Mouse (Mus musculus) cerebellum, postnatal 36 days (tissue): ENCODE measurements around the gene Rhbg.
A peak's percentile ranks its signal among the peaks of the same experiment; 100 is the strongest.

Source experiments
- DNase-seq, 2 experiments: peaks; one replicate each; pipeline ENCODE4 v3.0.0; 2021 to 2022; ENCODE audit warnings: mixed read lengths in 2 of 2

The Rhbg gene

DNA sequence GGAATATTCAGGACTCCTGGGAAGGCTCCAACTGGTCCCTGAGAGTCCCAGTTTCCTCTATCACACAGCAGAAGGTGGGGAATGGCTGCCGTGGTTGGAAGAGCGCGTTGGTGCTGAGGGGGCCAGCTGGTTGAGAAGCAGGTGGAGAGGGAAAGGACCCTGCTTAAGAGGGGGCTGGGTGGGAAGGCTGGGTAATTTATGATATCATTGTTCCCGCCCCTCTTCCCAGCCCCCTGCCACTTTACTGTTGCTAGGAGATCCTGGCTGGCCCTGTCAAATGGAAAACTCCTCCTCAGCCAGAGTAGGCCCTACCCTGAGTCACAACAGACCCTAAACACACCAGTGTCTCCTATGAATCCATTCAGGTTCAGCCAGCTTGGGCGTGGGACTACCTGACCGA is 26.5 kb downstream of the Rhbg start:
- peak in 1 of 2 experiments; percentile 9 for DNase-seq

DNA sequence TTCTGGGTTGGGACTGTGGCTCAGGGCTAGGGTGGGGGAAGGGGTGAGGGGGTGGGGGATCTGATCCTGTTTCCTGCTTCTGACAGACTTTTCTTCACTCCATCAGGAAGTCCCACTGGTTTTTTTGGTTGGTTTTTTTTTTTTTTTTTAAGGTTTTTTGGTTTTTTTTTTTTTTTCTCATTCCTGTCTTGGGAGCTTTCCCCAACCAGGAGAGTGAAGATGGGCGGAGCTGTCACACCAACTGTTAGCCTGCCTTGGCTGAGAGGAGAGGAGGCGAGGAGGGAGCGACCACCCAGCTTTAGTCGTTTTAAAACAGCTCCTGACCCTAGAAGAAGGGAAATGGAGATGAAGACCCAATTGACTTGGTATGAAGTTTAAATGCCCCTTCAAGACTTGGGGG is 27.2 kb downstream of the Rhbg start:
- no peak for DNase-seq

DNA sequence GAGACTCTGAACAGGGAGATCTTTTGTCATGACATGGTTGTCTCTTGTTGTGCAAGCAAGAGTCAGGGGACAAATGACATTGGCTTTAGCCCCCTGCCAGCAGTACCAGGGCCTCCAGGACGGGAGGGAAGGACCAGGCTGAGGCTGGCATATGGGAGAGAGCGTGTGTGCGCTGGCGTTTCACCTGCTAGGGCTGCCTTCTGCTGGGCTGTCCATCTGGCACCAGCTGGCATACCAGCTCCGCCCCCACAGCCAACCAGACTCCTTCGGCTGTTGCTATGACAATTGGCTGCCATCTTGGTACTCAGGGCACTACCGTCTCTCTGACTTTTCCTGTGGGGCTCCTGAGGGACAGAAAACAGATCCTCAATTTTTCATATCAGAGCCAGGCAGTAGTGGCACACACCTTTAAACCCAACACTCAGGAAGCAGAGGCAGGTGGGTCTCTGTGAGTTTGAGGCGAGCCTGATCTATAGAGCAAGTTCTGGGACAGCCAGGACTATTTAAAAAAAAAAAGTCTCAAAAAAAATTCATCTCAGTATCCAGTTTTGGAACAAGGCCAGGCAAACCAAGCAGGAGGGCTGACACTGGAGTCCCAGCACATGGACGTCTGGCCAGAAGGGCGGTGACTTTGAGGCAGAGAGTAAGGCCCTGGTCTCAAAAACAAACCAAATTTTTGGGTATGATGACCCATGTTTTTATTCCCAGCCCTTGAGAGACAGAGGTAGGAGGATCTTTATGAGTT is 28.2 kb downstream of the Rhbg start:
- DNase-seq: peak; percentile 87 to 91

DNA sequence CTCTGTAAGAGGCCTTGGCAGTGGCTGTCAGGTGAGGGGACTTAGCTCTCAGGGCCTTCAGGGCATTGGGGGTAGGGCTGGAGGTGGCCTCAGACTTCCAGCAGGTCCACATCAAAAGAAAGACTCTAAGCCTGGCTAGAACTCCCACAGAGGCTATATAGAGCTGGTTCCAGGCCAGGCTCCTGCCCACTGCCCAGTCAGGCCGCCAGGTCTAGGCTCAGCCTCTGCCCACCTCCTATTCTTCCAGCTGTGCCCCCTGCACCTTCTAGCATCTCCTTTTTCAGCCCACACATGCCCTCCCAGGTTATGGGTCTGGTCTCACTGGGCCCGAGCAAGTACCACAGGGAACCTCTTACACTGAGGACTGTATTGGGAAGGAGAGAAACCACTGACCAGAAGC is 29.6 kb downstream of the Rhbg start:
- no peak for DNase-seq

DNA sequence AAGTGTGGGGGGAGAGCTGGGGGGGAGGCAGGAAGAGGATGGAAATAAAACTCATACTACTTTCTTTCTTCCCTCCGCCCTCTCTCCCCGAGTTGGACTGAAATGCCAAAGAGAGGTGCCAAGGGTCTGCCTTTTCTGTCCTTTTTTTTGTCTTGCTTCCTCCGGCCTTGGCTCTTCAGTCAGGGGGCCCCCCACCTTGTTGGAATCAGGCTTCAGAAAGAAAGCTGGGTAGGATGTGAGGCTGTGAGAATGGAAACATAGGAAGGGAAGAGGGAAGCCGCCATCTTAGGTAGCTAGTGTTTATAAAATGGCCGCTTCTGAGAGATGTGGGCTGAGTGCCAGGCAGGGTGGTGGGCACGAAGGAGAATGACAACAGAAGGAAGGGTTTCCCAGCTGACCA is 32.1 kb downstream of the Rhbg start:
- no peak for DNase-seq

DNA sequence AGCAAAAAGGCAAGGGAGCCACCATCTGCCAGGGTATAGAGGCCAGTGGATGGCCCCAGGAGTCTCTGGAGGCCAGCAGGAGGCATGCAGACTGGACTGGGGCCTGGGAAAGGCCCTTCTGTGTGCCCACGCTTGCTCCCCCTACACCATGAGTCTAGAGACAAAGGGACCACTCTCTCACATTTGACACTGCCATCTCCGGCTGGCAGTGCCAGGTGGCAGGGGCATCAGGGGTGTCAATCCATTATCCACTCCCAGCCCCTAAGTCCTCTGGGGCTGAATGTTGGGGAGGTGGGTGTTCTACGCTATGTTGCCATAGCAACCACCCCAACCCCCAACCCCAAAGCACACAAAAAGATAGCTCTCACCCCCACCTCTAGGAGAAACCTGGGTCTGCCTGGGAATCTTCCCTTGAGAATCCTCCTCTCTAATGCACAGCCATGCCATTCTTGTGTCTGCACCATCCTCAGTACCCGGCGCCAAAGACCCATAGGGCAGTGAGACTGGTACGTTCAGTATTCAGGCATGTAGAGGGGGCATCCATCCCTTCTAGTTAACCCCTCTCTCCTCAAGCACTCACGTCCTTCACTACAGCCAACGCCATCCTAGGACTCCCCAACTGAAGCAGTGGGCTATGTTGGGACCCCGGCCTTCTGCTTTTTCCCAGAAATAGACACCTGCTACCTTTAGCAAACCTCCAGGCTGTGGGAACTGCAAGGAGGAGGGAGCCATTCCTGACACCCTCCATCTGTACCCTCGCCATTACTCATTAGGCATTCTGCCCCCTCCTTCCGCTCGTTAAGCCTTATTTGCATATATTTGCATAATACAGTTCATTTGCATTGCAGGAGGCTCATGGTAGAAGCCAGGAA is 32.8 kb downstream of the Rhbg start:
- DNase-seq: peak in 1 of 2 experiments; percentile 54

DNA sequence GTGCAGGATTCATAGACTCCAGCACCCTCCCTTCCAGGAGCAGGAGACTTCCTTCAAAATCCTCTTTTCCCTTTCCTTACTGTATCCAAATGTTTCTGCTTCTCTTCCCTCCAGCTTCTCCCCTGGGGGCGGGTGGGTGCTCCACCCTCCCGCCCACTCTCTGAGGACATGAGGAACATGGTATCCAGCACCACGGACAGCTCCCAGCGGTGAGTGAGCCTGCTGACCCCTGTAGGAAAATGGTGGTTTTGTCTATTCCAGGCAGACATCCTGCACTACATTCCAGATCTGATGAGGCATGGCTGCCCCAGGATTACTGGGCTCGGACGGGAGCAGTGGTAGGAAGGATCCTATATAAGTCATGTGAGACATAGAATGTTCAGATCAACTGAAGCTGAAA is 33.7 kb downstream of the Rhbg start:
- no peak for DNase-seq

DNA sequence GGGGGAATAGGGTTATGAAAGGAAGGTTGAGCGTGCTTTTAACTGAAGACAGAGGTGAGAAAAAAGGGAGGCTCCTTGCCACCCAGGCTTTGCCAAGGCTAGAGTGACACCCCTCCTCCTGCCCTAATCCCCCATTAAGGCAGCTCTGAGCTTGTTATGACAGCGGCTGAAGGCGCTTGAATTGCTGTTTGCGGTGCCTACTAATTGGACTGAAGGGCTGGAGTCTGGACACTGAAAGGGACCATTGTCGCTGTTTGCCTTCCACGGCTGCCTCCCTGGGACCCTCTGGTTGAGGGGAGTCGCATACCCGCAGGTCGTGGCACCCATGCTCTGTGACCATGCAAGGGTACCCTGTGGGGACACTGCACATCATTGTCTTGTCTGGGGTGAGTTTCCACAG is 34.6 kb downstream of the Rhbg start:
- DNase-seq: no peak

DNA sequence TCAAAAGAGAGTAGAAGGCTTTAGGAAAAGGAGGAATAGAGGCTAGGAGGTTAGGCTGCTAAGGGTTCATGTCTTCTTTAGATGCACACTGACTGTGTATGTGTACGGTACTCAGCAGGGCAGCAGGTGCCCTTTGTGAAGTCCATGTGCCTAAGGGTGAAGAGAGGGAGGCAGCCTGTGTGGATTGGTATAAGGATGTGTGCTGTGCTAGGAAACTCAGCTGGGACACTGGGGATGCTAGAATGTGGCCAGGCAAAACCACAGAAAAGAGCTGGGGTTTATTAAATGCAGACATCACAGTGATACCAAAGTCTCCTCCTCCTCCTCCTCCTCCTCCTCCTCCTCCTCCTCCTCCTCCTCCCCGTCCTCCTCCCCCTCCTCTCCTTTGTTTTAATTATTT is 36.8 kb downstream of the Rhbg start:
- no peak for DNase-seq

DNA sequence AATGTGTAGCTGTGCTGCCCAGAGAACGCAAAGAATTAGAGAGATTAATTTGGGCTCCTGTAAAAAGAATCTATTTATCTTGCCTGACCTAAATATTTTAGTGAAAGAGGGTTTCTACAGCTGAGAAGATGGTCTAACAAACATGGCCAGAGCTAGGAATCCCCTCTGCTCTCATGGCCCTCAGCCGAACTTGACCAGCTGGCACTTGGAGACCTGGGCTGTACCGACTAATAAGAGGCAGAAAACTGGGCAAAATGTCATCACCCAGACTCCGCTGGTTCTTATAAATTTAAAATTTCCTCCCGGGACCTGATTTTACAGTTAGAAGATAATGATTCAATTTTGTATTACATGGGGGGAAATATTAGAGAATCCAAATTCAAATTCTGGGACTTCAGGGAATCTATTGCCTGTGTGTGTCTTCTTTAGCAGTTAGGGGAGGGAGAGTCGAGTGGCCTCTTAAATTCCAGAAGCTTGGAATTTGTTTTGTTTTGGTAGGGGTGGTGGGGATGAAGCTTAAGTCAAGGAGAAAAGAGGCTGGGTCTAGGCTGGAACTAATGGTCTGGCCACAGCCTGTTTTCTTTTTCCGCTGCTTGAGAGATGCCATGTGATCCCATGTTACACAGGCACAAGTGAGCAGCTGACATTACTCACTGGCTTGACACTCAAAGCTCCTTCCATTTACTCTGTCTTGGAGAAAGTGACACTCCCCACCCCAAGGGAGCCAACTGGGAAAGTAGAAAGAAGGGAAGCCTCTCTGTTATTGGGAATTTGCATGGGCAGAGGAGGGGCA is 37.8 kb downstream of the Rhbg start:
- DNase-seq: peak; percentile 78 to 80

DNA sequence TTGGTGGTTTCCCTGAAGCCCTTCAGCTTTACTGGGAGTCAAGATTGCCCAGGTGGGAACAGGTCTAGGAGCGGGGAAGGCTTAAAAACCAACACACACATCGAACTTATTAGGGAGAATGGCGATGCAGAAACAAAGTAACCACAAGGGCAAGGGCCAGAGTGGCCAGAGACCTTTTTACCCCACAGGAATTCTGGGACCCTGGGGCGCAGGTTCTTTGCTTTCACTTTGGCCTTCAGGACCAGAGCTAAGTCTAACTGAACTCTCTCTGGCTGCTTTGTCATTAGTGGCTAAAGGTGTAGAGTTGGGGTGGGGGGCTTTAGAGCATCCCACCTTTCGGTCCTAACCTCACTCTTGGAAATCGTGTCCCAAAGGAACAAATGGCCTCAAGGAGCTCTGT is 38.4 kb downstream of the Rhbg start:
- no peak for DNase-seq

DNA sequence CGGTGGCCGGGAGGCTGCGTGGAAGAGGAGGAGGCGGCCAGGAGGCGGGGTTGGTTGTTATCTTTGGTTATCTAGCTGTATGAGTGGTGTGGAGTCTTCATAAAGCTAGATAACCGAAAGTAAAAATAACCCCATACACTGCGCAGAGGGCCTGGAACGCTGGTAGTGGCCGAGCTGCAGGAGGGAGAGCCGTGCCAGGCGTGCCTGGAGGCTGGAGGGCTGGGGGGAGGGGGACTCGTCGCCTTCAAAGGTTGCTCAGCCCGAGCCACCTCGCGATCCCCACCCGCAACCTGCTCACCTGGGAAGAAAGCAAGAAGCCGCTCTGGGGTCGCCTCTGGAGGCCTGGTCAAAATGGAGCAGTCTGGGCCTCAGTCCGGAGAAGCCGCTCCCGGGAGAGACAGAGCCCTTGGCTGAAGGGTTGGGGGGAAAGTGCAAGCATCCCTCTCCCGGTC is 38.9 kb downstream of the Rhbg start:
- DNase-seq: peak; percentile 68

DNA sequence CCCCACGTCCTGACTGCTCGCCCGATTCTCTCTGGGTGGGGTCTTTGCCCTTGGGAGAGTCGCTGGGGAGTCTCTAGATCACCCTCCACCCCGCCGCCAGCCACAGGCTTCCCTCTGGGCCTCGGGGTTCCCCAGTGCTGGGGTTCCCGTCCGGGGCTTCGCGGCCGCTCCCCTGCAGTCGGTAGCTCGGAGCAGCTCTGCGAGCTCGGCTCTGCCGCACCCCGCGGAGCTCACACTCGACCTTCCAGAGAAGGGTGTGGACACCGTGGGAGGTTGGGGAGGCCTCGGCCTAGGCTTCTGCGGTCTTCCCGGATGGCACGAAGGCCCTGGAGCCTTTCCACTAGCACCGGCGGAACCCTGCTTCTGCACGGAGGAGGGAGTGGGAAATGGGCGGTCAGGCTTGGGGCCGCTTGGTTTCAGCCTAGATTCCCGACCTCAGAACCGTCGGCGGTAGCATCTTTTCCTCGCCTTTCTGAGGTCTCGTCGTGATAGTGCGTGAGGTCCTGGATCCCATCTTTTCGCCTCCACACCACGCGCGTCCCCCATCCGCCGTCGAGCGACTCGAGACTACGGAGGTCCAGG is 39.4 kb downstream of the Rhbg start:
- DNase-seq: peak; percentile 46 to 58

DNA sequence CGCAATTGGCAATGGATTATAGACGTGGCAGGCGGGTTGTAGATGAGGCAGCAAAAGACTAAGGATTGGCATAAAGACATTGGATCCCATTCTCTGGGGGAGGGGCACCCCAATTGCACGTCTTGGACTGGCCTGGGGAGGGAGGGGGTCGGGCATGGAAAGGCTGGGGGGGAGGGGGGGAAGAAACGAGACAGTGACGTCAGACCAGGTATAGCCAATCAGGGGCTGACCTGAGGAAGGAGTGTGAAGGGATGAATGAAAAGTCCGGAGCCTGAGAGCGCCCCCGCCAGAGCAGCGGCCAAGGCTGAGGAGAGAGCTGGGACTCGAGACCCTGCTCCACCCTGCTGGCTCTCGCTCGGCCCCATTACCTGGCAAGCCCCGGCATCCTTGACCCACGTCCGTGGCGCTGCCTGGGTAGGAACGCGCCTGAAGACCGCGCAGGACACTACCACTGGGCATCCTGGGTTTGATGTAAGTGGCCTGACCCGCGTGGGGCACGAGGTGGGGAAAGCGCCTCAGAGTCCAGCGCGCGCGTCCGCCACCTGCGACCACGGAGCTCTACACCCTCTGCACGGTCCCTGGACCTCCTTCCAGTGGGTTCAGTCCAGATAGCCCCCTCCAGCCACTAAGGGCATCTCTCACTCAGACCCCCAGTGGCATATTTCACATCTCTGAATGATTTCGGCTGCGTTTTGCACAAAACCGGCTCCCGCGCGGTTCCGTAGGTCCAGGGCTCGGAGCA is 40.1 kb downstream of the Rhbg start:
- peak; percentile 82 to 85 for DNase-seq

DNA sequence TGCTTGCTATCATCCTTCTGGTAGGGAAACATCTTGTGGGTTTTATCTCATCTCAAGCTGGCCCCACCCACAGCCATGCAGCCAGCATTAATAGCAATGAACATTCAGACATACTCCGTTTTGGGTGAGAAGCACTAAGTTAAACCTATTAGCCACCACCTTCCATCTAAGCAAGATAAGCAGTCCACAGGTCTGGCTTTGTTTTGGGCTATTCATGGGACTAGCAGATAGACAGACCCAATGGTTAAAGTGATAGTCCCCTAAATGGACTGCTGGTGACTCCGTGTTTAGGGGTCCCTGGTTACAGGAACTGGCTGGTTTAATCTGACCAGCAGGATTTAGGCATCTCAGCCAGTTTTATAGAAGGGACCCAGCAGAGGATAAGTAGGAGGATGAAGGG is 41.5 kb downstream of the Rhbg start:
- no peak for DNase-seq

DNA sequence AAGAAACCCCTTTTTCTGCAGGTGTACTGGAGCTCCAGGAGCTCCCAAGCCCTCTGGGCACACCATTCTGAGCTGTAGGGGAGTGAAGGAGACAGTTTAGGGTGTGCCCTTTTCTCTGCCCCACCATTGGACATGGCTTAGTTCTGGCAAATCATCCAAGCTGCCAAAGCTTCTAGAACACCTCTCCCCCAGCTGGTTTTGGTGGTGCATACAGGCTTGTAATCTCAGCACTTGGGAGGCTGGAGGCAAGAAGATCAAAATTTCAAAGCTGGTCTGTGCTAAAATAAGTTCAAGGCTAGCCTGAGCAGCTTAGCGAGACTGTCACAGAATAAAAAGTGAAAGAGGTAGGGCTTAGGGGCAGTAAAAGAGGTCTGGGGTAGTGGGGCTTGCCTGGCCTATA is 42.2 kb downstream of the Rhbg start:
- DNase-seq: peak in 1 of 2 experiments; percentile 10

DNA sequence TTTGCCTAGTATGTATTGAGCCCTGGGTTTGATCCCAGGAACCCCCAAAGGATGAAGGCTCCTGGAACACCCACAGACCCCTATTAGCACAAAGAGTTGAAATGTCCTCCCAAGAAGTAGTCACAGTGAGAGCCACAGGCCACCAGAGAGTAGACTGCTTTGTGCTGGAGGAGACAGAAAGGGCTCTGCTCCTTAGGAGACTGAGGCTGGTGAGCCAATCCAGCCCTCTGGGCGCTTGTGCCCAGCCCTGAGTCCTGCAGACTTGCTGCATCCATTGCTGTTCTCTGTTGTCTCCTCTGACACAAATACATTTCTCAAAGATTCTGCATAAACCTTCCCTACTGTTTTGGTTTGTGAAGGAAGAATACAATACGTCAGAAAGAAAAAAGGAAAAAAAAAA is 43.6 kb downstream of the Rhbg start:
- DNase-seq: no peak

DNA sequence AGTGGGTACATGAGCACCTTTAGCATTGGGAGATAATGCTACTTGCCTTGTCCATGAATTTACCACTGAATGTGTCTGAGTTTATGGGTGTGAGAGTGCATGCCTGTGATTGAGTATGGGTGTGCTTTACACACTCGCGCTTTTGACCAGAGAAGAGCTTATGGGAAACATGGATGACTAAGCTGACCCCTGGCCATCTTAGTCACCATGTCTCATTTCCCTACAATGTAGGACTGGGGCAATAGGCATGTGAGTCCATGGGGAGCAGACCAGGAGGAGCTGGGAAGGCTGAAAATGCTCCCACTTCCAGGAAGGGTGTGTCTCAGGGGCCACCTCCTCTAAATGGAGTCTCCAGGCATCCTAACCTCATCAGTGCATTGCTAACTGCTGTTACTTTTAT is 44.4 kb downstream of the Rhbg start:
- no peak for DNase-seq

DNA sequence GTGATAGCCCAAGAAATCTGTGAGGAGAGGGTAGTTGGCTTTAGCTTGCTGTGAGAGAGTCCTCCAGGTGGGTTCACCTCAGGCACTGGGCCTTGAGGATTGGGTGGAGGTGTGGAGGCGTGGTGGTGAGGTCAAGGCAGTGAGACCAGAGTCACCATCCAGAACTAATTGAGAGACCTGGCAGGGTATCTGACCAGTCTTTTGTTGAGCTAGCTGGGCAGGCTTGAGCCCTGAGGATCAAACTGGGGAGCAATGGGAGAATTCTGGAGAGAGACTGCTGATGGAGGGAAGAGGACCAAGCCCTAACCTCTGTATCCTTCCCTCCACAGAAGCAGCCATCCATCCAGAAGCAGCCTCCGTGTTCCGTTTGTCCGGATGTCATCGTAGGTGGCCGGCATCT is 45.2 kb downstream of the Rhbg start:
- DNase-seq: peak in 1 of 2 experiments; percentile 24

DNA sequence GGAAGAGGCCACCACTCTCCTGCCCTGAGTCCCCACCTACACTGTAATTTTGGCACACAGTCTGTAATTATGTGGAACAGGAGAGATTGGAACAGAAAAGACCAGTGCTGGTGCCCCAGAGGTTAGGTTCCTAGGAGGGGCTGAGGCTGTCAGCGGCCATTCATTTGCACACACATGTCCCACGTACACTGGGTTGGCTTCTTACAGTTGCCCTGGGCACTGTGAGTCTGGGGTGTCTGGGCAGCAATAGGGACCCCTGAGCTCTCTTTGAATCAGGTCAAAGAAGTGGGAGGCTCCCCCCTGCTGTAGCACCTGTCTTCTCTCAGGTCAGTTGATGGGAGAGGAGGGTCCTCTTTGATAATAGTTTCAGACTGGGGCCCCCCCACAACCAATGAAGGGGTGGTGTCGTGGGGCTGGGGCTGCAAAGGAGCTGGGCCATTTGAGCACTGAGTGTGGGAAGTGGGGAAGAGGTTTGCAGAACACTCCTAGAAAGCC is 46.2 kb downstream of the Rhbg start:
- DNase-seq: peak in 1 of 2 experiments; percentile 15

DNA sequence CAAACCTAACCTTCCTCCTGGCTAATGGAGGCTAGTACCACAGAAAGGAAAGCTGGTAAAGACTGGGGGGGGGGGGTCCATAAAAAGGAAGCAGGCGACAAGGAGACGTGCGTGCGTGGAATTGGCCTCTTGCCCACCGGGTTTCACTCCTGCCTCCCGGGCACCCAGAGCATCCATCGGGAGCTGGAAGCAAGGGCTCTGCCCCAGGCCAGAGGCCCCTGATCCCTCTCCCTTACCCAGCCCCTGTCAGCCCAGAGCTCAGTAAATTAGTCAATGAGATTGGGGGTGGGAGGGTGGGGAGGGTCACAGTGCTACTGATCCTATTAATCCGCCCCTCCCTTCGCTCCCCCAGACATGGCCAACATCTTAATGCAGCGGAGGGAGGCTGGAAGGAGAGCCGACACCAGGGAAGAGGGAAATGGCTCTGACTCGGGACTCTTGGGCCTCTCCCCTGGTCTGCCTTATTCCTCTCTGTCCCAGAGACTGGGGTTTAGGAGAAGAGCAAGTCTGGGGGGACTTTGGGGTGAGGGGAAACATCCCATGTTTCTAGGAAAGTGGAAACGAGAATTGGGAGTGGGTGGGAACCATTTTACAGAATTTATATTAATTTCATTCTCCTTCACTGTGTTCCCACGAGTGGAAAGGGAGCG is 46.9 kb downstream of the Rhbg start:
- peak in 1 of 2 experiments; percentile 58 for DNase-seq
